Mouse (Mus musculus) stomach, postnatal 0 days (tissue): ENCODE results near the gene Rps21.

Source experiments
- CTCF ChIP-seq: IDR thresholded peaks from 2 replicates; pipeline ENCODE4 v1.5.1; 2016; ENCODE audit warnings: antibody characterized with exemption, low read depth, mild to moderate bottlenecking, moderate library complexity
- EP300 ChIP-seq: optimal IDR thresholded peaks from 2 replicates; pipeline ENCODE3; 2016; ENCODE audit warnings: antibody characterized with exemption

DNA sequence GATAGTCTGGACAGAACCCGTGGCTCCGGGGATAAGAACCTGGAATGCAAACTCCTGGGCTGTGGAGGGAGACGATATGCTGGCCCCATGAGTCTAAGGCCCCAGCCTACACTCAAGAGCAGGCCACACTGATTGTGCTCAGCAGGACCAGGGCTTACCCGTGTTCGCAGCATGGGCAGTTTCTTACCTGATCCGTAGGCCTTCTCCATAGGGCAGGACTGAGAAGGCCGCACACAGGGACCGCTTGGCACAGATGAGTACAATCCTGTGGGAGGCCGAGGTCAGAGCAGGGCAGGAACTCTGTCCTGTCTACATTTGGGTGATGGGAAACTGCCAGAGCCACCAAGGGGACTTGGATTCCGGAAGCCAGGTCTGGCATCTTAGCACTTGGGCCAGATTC, 5.7 kb downstream of the Rps21 start:
- no peak for TF ChIP-seq EP300
- no peak for TF ChIP-seq CTCF
